Mouse (Mus musculus): ENCODE measurements at regions not wholly inside any gene's neighbourhood (a gene's known extent, or its start where the extent isn't known, plus 50 kb on each side); places are given as distances from the start of the nearest gene placed in this dataset.

DNA sequence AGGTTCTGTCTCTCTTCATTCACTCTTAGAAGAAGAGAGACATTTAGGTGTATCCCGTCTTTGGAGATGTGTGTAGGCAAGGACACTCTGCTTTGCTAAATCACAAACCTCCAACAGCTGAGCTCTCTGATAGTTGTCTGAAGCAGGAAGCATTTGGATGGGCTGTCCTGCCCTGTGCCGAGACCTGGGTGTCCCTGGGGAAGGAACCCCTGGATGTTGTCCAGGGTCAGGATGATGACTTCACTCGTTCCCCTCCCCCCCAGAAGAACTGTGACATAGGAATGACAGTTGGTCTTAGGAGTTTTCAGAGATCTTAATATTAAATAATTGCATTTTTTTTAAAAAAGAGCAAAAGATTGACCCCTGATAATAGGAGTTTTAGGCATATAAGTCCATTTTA is 197.9 kb upstream of the Arid1b start:
- whole genome bisulfite sequencing: 80% methylated on average over 3 of the region's 3 CpGs
- H3K9me3 ChIP-seq (replicated peaks): no peaks in the 10 kb centered on the region
- no peak overlapping the region for H3K9ac ChIP-seq
- no peaks in the 10 kb centered on the region for H3K36me3 ChIP-seq (ENCODE audit: poor library complexity, severe bottlenecking)
- no peak for ATAC-seq
- H3K27me3 ChIP-seq: no peaks in the 10 kb centered on the region
- H3K4me3 ChIP-seq: no peak overlapping the region
- no peaks in the 10 kb centered on the region for H3K4me1 ChIP-seq
- H3K4me2 ChIP-seq: no peak overlapping the region
- no peak overlapping the region for H3K27ac ChIP-seq

DNA sequence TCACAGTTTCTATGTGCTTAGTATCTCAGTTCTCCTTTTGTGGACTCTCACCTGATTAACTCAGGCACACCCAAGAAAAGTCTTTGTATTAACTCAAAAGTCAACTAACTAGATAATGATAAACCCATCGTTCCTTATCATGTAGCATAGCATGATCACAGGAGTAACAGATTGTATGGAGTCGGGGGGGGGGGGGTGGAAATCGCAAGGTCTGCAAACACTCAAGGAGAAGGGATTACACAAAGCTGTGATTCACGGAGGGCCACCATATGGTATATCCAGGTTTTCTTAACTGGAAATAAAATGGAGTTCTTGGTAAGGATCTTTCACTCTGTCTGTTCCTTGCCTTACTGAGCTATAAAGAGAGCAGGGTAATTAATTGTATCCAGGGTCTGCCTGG is 190.1 kb upstream of the Arid1b start:
- Histone ChIP-seq H3K4me1 (0 out of 2 replicates have a peak, but pooled peaks cover 6% of the 10 kb centered on the region), H3K9ac (no peak overlapping the region), H3K27ac (no peak overlapping the region), H3K4me3 (no peak overlapping the region), H3K9me3 (replicated peaks) (no peaks in the 10 kb centered on the region), H3K36me3 (ENCODE audit: poor library complexity, severe bottlenecking) (no peaks in the 10 kb centered on the region), H3K27me3 (no peaks in the 10 kb centered on the region), H3K4me2 (no peak overlapping the region)
- 85% methylated on average over 4 of the region's 4 CpGs for WGBS
- 0 out of 2 replicates have a peak, but pooled peaks have one; percentile 33 for ATAC-seq

DNA sequence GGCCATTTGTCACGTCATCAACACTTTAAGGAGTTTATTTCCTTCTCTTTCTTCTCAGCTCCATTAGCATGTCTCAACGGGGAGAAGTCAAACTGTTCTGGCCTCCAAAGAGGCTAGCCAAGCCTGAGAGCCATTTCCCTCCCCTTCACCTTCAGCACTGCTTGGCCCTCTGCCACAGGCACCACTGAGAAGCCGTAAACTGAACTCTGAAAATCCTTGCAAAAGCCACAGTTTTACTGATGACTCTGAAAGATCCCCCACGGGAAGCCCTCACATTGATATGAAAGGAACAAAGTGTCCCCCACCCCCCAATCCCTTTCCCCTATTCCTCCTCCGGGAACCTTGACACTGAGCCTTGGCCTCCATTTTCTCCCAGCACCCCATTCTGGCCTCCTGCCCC is 188.1 kb upstream of the Arid1b start:
- WGBS: 69% methylated on average over 5 of the region's 5 CpGs
- Histone ChIP-seq H3K9me3 (replicated peaks) (no peaks in the 10 kb centered on the region), H3K4me3 (no peak overlapping the region), H3K4me2 (no peak overlapping the region), H3K27ac (no peak overlapping the region), H3K36me3 (ENCODE audit: poor library complexity, severe bottlenecking) (no peaks in the 10 kb centered on the region), H3K27me3 (no peaks in the 10 kb centered on the region), H3K9ac (no peak overlapping the region), H3K4me1 (0 out of 2 replicates have a peak, but pooled peaks cover 6% of the 10 kb centered on the region)
- no peak for ATAC-seq

DNA sequence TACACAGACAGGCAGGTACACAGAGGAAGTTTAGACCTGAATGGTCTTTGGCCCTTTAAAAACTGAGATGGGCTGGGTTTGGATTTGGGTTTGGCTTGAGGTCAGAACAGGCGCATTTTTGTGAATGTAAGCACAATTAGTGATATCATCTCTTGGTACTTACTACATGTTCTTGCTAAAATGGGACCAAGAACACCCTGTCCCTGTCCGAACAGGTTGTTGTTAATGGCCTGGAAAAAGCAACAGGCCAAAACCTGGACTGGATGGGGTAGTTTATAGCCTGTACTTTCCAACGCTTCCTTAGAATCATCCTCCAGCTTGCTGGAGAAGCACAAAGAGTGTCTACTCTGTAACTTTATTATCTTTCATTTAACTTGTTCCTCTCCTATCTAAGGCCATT is 185.2 kb upstream of the Arid1b start:
- 85% methylated on average over 3 of the region's 3 CpGs for WGBS
- ATAC-seq: no peak
- Histone ChIP-seq H3K9ac (no peak overlapping the region), H3K4me1 (0 out of 2 replicates have a peak, but pooled peaks cover 6% of the 10 kb centered on the region), H3K27ac (no peak overlapping the region), H3K4me2 (no peak overlapping the region), H3K27me3 (no peaks in the 10 kb centered on the region), H3K9me3 (replicated peaks) (no peaks in the 10 kb centered on the region), H3K36me3 (ENCODE audit: poor library complexity, severe bottlenecking) (no peaks in the 10 kb centered on the region), H3K4me3 (no peak overlapping the region)

DNA sequence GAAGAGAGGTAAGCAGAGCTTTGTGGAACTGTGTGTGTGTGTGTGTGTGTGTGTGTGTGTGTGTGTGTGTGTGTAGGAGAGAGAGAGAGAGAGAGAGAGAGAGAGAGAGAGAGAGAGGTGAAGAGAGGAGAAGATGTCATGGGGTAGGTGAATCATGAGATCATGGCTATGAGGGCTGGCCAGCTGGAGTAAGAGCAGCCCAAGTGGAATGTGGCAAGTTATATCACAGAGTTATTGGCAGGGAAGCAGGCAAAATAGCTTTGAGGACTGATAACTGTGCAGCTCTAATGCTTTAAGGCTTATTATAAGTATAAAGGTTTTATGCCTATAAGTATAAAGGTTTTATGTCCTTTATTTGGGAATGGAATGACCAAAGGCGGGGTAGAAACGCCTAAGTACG is 180.9 kb upstream of the Arid1b start:
- Histone ChIP-seq H3K27ac (no peak overlapping the region), H3K27me3 (no peaks in the 10 kb centered on the region), H3K4me2 (no peak overlapping the region), H3K9ac (no peak overlapping the region), H3K4me3 (no peak overlapping the region), H3K9me3 (replicated peaks) (no peaks in the 10 kb centered on the region), H3K36me3 (ENCODE audit: poor library complexity, severe bottlenecking) (no peaks in the 10 kb centered on the region), H3K4me1 (no peaks in the 10 kb centered on the region)
- 97% methylated on average over 3 of the region's 3 CpGs for WGBS
- no peak for ATAC-seq

DNA sequence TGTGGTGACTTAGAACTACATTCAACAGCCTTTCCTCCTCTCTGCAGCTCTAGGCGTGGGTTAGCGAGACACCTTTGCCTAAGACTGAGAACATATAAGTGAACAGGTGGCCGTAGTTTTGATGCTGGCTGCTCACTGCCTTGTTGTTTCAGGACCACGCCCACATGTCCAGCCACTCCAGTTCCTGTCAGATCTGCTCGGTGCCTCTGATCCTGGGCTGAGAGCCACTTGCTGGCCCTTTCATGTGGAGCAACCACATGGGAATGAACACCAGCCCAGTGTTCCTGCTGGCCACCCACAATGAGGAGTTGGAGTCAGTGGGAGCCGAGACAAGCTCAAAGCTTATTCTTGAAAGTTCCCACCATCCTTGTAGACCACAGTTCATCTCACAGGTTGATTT is 180.5 kb upstream of the Arid1b start:
- ATAC-seq: no peak
- no peaks in the 10 kb centered on the region for H3K4me1 ChIP-seq
- WGBS: 90% methylated on average over 6 of the region's 6 CpGs

DNA sequence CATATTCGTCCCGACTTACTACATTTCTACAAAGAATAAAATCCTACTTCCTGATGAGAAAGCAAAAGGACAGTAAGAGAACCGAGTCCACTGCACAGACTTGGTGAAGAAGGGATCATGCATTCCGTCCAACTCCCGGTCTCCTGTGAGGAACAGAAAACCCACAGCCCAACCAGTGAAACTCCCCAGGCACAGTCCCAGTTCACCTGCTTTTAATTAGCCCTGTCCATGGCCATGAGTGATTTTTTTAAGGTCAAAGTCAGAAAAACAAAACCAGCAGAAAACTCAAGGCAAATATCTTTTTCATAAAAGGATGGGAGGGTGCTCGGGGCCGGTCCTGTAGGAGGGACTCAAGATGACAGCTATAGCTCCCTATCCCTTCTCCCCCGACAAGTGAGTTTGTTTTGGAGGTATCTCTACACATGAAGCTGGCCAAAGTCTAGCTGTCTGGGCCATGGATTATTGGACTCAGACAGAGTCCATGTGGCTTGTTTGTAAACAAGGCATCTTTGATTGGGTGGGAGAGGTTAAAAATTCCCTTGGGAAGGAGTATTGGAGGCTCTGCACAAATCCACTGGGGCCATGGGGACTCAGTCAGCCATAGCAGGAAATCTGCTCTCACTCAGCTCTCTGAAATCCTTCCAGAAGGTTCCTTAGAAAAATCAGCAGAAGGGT is 168.8 kb upstream of the Arid1b start:
- no peaks in the 10 kb centered on the region for H3K27me3 ChIP-seq
- no peak overlapping the region for H3K4me2 ChIP-seq
- ATAC-seq: no peak
- WGBS: 85% methylated on average over 8 of the region's 8 CpGs
- H3K27ac ChIP-seq: no peak overlapping the region
- no peak overlapping the region for H3K4me3 ChIP-seq
- no peaks in the 10 kb centered on the region for H3K4me1 ChIP-seq
- H3K9ac ChIP-seq: no peak overlapping the region
- no peaks in the 10 kb centered on the region for H3K9me3 ChIP-seq (replicated peaks)
- H3K36me3 ChIP-seq (ENCODE audit: poor library complexity, severe bottlenecking): no peaks in the 10 kb centered on the region

More for the DNA sequence above, 180.5 kb upstream of the Arid1b start:
- Histone ChIP-seq H3K27me3 (no peaks in the 10 kb centered on the region), H3K27ac (no peak overlapping the region), H3K36me3 (ENCODE audit: poor library complexity, severe bottlenecking) (no peaks in the 10 kb centered on the region), H3K9me3 (replicated peaks) (no peaks in the 10 kb centered on the region), H3K4me3 (no peak overlapping the region), H3K9ac (no peak overlapping the region), H3K4me2 (no peak overlapping the region)

DNA sequence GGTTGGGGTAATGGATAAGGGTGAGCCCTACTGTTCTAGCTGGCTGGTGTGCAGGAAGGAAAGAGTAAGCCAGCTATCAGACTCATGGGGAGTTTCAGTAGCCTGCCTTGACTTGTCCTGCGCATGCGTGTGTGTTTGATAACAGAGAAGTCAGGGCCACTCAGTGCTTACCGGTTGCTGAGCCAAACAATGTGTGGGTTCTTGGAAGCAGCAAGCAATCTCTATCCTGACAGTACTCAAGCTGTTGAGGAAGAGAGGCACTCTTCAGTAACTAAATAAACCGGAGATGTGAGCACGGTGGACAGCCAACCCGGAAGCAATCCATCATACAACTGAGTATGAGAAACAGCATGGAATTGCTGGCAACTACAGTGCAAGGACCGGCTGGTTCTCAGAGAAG is 160.1 kb upstream of the Arid1b start:
- ATAC-seq: no peak
- WGBS: 91% methylated on average over 7 of the region's 7 CpGs
- Histone ChIP-seq H3K27ac (no peak overlapping the region), H3K36me3 (ENCODE audit: poor library complexity, severe bottlenecking) (no peaks in the 10 kb centered on the region), H3K27me3 (no peaks in the 10 kb centered on the region), H3K4me3 (no peak overlapping the region), H3K9ac (no peak overlapping the region), H3K4me1 (no peaks in the 10 kb centered on the region), H3K9me3 (replicated peaks) (no peaks in the 10 kb centered on the region), H3K4me2 (no peak overlapping the region)

DNA sequence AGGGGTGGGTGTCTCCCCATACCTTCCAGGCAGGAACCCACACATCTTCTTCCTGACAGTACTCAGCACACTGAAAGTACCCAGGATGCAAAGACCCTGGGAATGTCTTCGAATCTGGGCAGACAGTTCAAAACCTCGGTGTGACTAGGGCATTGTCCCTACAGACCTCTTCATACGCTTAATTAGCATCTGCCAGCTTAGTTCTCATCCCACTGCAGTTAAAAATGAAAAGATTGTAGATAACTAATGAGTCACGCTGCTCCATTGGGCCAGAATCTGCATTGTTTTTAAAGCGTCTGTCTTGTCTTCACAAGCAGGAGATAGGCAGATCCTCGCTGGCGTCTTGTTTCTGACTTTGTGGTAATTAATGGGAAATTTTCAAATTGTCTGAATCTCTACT is 159.6 kb upstream of the Arid1b start:
- no peaks in the 10 kb centered on the region for H3K27me3 ChIP-seq
- no peaks in the 10 kb centered on the region for H3K4me1 ChIP-seq
- no peak for ATAC-seq
- H3K4me2 ChIP-seq: no peak overlapping the region
- H3K27ac ChIP-seq: no peak overlapping the region
- H3K9ac ChIP-seq: no peak overlapping the region
- 49% methylated on average over 7 of the region's 7 CpGs for WGBS
- no peak overlapping the region for H3K4me3 ChIP-seq
- H3K36me3 ChIP-seq (ENCODE audit: poor library complexity, severe bottlenecking): no peaks in the 10 kb centered on the region
- no peaks in the 10 kb centered on the region for H3K9me3 ChIP-seq (replicated peaks)

DNA sequence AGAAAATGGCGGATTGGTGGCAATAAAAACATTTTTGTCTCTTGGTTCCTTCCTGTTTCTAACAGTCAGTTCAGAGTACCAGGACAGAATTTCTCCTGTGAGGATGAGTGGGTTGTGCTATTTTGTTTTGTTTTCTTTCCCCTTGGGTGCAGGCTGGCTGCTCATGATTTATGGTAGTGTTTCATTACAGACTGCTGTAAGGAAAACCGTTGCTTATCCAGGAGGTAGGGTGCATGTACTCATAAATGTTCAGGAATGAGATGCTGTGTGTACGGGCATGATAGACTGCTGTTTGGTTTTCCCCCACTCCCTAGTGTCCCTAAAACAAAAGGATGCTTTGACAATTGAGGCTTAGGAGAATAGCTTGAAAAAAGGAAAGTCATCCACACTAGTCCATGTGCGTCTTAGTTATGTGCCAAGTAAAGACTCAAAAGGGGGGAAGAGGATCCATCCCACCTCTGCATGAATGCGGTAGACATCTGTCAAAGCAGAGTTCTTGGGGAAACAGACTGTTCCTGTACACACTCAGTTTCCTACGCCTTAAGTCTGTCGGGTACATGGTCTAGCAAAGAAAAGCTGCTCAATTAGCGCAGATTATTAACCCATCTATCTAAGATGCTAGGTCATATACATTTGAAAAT is 158.9 kb upstream of the Arid1b start:
- H3K27me3 ChIP-seq: no peaks in the 10 kb centered on the region
- H3K27ac ChIP-seq: no peak overlapping the region
- H3K9ac ChIP-seq: no peak overlapping the region
- no peak overlapping the region for H3K4me2 ChIP-seq
- H3K4me3 ChIP-seq: no peak overlapping the region
- H3K36me3 ChIP-seq (ENCODE audit: poor library complexity, severe bottlenecking): no peaks in the 10 kb centered on the region
- no peak for ATAC-seq
- no peaks in the 10 kb centered on the region for H3K9me3 ChIP-seq (replicated peaks)
- WGBS: 80% methylated on average over 8 of the region's 8 CpGs
- no peaks in the 10 kb centered on the region for H3K4me1 ChIP-seq

DNA sequence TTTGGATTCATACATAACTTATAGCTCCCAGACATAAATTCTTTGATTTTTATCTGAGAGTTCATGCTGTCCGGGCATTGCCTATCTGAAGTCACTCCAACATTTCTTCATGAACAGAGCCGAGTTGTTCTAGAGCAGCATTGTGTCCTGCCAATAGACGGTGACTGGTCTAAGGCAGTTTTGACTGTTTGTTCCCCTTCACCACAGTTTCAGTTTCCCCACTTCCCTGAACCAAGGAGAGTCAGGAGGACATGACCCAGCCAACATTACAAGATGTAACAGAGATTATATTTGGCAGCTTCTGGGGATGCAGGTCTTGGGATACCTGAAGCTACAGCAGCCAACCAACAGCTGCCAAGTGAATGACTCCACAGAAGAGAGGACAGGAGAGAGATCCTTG is 154.0 kb upstream of the Arid1b start:
- 91% methylated on average over 3 of the region's 3 CpGs for WGBS
- Histone ChIP-seq H3K36me3 (ENCODE audit: poor library complexity, severe bottlenecking) (no peaks in the 10 kb centered on the region), H3K9ac (no peak overlapping the region), H3K4me3 (no peak overlapping the region), H3K27me3 (no peaks in the 10 kb centered on the region), H3K4me1 (no peaks in the 10 kb centered on the region), H3K9me3 (replicated peaks) (no peaks in the 10 kb centered on the region), H3K4me2 (no peak overlapping the region), H3K27ac (no peak overlapping the region)
- ATAC-seq: no peak

DNA sequence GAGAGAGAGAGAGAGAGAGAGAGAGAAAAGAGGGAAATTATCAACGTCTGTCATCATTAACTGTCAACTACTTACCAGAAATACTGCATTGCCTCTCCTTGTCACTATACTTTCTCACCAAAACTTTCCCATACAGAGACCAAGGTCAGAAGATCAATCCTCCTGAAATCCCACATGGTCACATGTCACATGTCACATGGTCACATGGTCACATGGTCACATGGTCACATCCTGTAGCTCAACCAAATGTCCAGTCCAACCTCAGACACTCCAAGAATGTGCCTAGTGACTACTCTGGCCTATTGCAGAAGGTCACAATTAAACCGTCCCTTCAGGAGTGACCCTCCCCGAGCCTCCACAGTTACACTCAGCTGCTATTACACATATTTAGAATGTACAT is 135.8 kb upstream of the Arid1b start:
- no peak overlapping the region for H3K27ac ChIP-seq
- no peaks in the 10 kb centered on the region for H3K27me3 ChIP-seq
- no peak for ATAC-seq
- H3K4me1 ChIP-seq: no peaks in the 10 kb centered on the region
- H3K9ac ChIP-seq: no peak overlapping the region
- H3K4me3 ChIP-seq: no peak overlapping the region
- 93% methylated on average over 3 of the region's 3 CpGs for WGBS
- no peak overlapping the region for H3K4me2 ChIP-seq
- no peaks in the 10 kb centered on the region for H3K9me3 ChIP-seq (replicated peaks)
- no peaks in the 10 kb centered on the region for H3K36me3 ChIP-seq (ENCODE audit: poor library complexity, severe bottlenecking)

DNA sequence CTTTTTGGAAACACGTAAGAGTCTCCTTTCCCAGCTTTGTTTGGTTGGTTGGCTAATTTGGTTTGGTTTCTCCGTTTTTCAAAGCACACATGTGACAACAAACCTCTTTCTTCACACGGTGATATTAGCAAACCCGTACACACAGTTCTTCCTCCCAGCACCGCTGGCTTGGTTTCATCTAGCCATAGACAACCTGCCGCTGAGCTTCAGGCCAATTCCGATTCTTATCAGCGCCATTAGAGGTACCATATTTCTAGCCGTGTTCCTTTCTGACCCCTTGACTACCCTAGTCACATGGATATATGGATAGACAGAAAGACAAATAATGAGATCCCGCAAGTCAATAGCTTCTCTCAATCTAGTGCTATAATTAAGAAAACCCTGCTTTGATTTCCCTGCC is 129.2 kb upstream of the Arid1b start:
- Histone ChIP-seq H3K9ac (0 out of 2 replicates have a peak overlapping the region, but pooled peaks have one; percentile 48), H3K4me2 (peak overlapping the region; percentile 54), H3K36me3 (ENCODE audit: poor library complexity, severe bottlenecking) (no peaks in the 10 kb centered on the region), H3K27me3 (no peaks in the 10 kb centered on the region), H3K4me1 (peaks cover 22% of the 10 kb centered on the region), H3K27ac (no peak overlapping the region), H3K9me3 (replicated peaks) (no peaks in the 10 kb centered on the region), H3K4me3 (no peak overlapping the region)
- 77% methylated on average over 10 of the region's 10 CpGs for WGBS
- no peak for ATAC-seq

All from forebrain, embryonic 13.5 days (tissue).